Mouse (Mus musculus) neutrophil, adult 5-6 weeks (primary cell): ENCODE data around the gene Lhfp. TPM values are rescaled to one million over a fixed set of nuclear protein-coding genes. Genes with fewer than 3 reads are reported as not detected.

Source experiments
- ATAC-seq: fragments of 151-379, 151-347 bp; 2 replicates; pipeline ENCODE4 v1.8.0; 2017; ENCODE audit warnings: mild to moderate bottlenecking, moderate TSS enrichment; ENCODE audit not compliant: insufficient number of reproducible peaks, poor library complexity, low FRiP score, severe bottlenecking; ENCODE audit errors: extremely low read depth
- total RNA-seq: library from RNA; stranded (forward); fragments of 200-1000 nt; gene quantifications from 2 replicates; pipeline ENCODE4 v1.2.3, GENCODE M21; 2017

Gene Lhfp
- total RNA-seq, 1 experiment from 2014 or later: 1.5 TPM

DNA sequence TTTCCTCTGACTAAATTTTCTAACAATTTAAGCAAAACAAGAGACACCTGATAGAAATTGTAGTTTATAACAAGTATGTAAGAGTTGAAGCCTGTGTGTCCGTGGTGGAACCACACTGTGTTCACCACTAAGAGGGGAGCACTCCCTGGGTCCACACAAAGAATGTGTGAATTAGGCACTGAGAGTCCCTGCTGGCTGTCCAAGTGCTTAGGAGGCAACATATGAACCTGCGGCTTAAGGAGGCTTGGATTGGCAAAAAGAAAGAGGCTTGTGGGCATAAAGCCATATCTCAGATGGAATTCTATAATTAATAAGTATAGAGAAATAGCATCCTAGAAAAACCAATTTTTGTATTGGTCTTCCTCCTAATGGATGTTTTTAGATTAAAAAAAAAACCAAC, 104.2 kb downstream of the Lhfp start:
- no peak for ATAC-seq

DNA sequence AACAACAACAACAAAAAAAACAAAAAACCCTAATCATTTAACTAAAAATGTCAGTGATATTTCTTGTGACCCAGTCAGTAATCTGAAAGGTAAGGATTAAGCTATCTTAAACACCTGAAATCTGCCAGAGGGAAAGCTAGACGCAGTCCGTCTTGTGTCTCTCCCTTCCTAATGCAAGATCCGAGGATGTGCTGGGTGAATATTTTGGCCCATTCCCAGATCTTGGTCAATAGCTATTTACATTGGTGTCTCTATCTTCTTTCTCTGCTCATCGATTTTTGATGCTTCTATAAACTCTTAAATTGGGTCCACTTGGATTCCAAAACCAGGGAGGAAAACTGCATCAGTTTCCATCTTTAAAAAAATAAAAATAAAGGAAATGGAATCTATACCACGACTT, 104.6 kb downstream of the Lhfp start:
- no peak for ATAC-seq

DNA sequence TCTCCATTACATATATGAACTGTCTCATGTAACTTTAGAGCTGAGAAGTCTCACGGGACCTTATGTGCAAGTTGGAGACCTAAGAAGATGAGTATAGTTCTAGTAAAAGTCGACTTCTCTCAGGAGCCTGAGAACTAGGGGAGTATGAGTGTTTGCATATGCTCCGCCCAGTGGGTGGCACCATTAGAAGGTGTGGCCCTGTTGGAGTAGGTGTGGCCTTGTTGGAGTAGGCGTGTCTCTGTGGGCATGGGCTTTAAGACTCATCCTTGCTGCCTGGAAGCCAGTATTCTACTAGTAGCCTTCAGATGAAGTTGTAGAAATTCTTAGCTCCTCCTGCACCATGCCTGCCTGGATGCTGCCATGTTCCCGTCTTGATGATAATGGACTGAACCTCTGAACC, 105.7 kb downstream of the Lhfp start:
- no peak for ATAC-seq

DNA sequence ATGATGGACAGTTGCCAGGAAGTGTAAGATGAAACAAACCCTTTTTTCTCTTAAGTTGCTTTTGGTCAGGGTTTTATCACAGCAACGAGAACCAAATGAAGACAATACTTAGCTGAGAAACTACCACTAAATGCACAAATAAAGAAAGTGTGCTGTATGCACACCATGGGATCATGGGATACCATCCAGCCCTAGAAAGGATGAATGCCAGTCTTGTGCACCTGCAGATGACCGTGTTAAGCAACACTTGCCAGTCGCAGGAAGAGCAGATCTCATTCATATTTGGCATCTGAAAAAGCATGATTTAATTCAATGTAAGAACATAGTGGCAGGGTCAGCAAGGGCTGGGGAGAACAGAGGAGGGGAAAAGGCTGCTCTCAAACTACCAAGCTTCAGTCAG, 107.4 kb downstream of the Lhfp start:
- no peak for ATAC-seq

DNA sequence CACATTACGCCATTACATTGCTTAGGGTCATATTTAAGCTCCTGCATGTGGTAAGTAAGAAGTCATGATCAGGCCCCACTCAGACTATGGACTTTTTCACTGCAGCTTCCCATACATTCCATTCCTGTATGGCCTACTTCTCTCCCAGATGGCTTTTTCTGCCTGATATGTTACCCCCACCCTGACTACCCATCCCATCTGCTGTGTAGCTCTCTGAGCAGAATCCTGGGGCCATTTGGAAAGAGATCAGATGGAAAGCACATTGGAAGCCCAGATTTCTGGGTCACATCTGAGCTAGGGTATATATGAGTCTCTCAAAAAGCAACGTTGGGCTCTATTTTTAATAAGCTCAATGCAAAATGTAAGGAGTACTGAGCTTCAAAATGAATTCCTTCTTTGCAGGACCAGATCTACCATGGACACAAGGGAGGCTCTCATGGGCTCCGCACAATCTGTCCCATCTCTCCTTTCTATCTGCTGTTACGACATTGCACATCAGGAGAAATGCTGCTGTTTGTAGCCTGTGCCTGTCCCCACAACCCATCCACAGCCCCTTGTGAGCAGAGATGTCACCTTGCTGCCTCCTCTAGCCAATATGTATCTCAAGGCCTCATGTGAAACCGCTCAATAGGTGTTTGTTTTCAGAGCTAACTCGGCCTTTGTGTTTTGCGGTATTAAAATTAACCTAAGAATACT, 108.4 kb downstream of the Lhfp start:
- no peak for ATAC-seq

DNA sequence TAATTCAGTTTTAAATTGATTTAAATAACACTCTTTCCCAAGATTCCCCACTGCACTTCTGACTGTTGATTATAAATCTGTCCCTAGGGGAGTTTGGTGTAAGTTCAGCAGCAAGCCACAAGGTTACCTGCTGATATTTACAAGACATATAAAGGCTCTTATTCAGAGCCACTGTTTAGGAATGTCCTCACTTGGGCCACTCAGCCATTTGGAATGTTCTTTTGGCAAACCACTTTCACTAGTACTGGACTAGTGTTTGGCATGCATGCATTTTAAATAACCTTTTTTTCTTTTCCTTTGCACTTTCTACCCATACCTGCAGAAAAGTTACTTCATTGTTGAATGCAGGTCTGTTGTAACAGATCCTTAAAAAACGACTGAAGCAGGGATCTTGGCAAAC, 109.8 kb downstream of the Lhfp start:
- ATAC-seq: no peak

DNA sequence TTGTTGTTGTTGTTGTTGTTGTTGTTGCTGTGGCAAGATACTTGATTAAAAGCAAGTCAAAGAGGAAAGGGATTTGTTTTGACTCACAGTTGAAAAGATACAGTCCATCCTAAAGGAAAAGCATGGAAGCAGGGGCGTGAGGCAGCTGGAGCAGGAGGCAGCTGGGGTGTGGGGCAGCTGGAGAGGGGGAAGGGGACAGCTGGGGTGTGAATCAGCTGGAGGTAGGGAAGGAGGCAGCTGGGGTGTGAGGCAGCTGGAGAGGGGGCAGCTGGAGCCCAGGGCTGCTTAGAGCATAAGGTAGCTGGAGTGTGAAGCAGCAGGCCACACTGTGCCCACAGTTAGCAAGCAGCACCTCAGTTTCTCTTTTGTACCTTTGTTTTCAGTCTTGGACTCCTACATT, 110.3 kb downstream of the Lhfp start:
- ATAC-seq: no peak

DNA sequence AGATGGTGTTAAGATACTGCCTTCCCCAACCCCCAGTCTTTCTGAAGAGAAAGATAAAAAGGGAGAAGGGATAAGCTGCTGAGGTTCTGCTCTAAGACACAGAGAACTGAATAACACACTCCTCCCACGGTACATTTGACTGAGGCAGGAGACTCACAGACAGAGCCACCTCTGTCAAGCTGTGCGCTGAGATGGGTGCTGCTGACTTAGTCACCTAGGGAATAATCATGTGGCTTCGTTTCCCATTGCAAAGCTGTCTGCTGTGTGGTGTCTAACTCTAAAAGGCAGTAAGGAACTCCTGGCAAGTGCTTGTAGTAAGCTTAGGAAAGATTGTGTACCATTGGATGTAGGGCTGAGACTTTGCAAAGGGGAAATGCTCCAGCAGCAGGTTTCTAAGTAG, 120.6 kb downstream of the Lhfp start:
- ATAC-seq: no peak

DNA sequence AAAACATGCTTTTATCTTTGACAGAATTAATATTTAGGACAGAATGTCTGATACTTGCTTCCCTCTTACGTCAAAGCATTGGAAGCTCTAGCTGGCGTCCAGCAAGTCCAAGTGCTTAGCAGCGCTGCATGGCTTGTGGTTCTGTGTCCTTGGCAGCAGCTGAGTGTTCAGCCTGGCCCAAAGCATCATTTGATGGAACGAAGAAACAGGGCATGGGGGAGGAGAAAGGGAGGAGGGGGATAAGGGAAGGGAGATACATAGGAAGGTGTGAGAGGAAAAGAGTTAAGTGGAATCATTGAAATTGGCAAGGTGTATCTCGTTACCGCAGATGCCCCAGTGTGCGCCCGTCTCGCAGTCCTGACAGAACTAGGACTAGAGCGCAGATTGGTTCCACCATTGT, 124.0 kb downstream of the Lhfp start:
- no peak for ATAC-seq

DNA sequence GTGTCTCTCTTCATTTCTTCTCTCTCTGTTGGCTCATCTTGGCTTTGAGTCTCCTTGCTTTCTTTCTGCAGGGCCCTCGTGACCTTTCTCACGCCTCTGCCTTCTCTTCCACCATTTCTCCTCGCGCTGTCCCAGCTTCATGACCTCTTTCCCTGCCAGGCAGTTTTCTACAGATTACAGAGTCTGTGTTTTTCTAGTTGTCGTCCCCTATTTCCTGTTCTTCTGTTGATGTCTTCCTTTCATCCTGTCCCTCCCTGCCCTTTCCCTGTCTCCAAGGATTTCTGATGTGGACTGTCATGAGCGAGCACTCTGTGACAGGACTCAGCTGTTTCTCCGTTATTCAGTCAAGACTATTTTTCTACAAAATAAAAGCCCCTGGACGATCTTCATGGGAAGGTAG, 124.7 kb downstream of the Lhfp start:
- no peak for ATAC-seq

DNA sequence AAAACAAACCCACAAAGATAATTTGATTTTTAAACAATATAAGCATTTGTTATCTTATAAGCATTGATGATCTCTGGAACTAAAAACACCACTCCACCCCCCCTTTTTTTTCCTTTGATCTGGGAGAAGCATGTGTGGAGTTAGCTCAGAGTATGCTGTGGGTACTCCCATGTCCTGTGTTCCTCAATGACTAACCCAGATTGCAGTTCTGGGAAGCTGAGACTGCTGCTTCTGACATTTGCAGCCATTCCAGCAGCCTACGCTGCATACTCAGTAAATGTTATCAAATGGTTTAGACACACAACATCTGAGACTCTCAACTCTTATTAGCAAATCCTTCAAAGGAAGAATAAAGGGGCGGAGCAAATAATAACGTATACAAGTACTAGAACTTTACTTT, 128.2 kb downstream of the Lhfp start:
- no peak for ATAC-seq

DNA sequence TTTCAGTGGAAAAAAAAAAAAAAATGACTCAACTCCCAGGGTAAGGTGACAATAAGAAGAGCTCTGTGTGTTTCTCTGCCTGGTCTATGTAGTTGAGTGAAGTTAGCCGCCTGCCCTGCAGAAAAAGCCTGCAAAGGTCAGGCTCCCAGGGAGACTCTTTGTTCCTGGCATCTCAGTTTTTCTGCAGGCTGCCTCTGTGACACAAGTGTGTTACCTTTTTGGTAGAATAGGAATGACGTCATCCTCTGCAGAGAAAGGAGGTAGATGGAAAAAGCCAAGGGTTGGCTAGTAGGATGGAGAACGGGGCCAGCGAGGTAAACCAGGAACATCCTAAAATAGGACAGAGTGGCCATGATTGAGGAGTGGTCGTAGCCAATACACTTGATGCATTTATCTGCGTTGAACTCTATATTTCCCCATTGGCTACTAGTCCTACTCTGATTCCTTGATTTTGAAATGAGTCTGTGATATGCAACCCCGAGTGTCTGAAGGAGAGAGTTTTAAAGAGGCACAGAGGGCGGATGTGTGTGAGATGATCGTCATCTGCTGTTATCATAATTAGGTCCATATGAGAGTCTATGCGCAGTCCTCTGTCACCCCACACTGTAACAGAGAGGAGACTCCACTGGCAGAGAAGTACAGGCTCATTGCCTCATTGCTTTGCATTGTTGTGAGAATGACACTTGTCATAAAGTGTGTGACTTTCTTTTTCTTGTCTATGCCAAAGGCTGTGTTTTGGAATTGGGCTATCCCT, 132.2 kb downstream of the Lhfp start:
- ATAC-seq: no peak

DNA sequence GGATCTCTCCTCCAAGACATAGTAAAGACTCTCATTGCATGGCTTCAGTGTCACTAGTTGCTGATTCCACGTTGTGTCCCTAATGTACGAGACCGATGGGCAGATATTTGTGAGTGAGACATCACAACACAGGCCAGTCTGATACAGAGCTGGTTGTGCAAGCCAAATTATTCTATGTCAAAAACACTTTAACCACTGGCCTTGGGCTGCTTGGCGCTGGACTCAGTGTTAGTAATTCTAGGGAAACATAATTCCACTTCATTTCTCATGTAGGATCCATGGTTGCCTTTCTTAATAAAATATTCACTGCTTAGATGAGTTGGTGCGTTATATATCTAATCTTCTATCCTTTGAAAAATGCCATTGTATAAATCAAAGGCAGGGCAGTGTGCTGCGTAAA, 138.6 kb downstream of the Lhfp start:
- ATAC-seq: no peak

DNA sequence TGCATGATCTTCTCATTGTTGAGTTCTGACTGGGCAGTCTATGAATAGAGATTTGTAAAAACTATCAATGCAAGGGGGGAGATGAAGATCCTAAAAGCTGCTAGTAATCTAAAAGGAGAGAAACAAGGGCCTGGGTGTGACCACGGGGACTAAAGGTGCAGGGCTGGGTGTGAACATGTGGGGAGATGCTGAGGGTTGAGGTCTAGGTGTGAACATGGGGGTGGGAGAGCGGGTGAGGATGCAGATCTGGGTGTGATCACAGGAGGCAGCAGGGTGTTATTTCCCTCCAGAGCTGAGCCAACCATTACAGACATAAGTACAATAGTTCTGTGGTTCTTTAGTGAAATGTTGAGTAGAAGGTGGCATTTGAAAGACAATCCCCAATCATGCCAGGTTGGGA, 144.1 kb downstream of the Lhfp start:
- no peak for ATAC-seq

DNA sequence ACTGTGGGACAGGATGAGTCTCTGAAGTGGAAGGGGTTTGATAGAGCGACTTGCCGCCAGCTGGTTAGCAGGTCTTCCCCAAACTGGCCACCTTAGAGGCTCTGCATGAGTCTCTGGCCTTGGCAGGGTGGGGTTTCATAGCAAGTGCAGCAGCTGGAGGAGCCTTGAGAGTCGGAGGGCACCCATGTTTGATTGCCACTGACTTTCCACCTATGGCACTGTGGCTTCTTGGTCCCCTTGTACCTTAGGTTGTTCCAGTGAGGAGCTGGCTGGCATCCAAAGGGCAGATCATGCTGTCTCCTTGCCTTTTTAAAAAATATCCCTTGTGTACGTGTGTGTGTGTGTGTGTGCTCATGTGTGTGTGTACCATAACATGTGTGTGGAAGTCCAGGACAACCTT, 152.1 kb downstream of the Lhfp start:
- no peak for ATAC-seq

DNA sequence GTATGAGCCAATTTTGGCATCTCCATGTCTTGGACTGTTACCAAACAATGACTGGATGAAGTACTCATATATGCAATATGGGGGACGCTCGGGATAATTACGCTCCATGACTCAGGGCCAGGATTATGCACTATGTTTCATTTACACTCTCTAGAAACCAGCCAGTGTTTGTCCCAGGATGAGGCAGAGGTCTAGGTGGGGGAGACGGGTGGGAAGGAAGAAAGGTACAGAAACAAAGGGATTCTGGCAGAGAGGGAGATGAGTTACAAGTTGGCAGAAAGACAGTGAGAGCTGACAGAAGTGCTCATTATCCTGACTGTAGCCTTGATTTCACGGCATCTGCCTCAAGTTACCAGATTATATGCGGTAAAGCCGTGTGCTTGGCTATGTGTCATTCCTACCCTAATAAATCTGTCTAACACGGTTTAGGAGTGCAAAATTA, 154.4 kb downstream of the Lhfp start:
- no peak for ATAC-seq

DNA sequence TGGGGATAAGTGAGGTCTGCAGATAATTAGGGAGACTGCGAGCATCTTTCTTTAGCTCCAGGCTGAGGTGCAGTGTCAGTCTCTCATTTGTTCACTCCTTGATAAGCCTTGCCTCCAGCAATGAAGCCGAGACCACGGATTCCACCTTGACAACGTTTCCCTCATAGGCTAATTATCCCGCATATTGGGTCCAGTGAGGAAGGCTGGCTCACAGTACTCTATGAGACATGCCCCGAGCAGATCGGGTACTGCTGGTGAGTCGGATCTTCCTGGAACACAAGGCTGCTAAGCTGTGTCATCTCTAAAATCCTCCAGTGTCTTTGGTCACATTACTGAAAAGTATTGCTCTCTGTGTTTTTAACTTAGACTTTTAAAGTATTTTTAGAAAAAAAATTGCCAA, 158.8 kb downstream of the Lhfp start:
- no peak for ATAC-seq

DNA sequence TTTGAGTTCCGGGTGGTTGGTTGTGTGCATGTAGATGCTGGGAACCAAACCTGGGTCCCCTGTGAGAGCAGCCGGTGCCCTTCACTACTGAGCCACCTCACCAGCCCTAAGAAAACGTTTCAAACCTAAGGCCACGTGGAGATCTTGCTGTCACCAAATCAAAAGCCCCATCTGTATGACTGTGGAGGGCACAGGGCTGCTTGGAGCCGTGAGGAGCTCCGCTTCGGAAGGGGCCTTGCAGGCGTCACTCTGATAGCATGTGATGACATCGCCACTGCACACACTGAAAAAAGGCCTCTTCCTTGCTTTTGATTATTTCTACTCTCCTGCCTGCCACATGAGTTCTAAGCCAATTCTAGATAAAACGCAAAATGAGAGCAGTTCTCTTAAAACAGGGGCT, 159.5 kb downstream of the Lhfp start:
- ATAC-seq: no peak

DNA sequence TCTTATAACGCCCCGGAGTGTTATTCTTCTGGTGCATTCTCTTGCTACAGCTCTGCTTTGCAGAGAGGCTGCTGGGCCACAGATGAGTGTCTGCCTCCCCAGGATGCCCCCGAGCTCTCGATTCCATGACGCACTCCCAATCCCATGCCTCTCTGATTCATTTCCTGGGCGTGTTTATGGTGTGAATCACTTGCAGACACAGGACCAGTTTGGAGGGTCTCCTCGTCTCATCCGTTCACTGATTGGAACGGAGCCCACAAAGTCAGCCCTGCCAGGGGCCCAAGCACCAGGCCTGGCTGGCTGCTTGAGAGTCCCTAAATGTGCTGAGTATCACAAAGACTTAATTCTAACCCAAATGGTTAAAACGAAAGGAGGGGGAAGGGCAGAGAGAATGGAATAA, 160.3 kb downstream of the Lhfp start:
- no peak for ATAC-seq

DNA sequence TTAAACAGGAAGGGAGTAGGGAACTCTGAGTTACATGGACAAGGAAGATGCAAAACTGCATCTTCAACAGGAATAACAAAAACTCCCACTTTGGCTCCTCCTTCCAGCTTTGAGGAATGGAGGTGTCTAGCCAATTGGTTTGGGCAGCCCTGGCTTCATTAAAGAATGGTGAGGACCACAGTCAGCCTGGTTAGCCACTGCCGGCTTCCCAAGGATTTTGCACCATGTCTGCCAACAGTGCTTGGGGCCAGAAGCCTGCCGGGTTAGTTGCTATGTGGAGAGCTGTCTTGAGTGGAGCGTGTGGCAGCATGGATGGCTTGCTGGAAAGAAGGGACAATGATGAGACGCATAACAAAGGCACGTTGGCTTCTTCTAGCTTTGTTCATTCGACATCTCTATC, 160.9 kb downstream of the Lhfp start:
- no peak for ATAC-seq

DNA sequence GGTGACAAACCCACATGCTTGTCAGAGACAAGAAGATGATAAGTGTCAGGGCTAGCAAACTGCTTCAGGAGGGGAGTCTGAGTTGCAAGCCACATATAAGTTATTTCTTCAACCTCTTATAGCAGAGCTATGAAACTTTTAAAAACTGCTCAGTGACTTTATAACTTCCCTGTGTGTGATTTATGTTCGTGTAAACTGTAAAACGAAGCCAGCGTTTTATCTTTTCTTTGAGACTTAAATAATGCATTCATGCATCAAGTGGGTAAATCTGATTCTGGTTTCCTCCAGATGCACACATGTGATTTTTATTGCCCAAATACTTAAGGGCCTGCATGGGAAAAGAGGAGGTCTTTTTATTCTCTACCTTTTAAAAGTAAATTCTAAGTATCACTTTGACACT, 161.4 kb downstream of the Lhfp start:
- no peak for ATAC-seq
